Mouse (Mus musculus): Measurements from ENCODE around the gene Aoah. TPM values are rescaled to one million over a fixed set of nuclear protein-coding genes. Genes with fewer than 3 reads are reported as not detected.

Gene Aoah
- polyA plus RNA-seq, 1 experiment from 2014 or later: not detected

DNA sequence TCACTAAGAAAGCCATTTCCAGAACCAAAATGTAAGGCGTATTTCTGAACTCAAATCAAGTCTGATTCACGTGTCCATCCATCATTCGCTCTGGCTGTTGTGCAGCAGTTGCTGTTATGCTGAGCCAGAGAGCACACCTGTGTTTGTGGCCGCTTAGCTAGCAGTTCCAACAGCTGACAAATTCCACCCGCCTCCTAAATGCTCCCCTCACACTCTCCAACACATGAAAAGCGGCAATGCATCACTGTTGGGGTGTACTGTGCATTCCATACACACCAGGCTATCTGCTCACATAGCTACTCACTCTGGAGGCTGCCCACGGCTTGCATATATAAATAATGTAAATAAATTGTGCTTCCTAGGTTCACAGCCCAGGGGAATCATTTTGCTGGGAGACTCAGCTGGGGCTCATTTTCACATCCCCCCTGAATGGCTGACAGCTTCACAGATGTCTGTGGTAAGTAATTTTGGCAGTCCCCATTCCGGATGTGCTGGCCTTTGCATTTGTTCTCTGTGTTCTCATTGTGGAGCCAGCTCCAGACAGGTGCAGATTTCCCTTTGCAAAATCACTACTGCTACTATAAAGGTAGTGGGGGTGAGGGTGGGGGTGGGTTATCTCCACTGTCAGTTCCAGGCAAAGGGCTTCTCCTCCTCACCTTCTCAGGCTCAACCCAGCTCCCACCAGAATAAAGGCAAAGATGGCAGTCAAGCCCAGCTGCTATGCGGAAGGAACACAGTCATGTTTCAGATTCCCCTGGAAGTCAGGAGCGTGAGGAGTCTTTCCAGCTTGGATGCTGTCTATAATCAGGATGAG lies 123.0 kb downstream of the Aoah start:
- ChIA-PET CTCF (interaction anchor here (1.3 kb wide), 1 partner anchor 620 kb away, joined by 3 read pairs; no protein-coding TSS in a partner anchor), POLR2A (no interaction called here)
- DNase-seq (ENCODE audit: low read depth, low spot score) (no peak), ATAC-seq (no peak)
- in situ Hi-C loops (cut with MboI; ENCODE audit: low pct_unique_long_range_greater_than_20kb): no loop called here
- no peak for TF ChIP-seq CTCF (IDR thresholded peaks at IDR 0.05)
- H3K27me3 ChIP-seq: no peaks in the 10 kb centered on the region

DNA sequence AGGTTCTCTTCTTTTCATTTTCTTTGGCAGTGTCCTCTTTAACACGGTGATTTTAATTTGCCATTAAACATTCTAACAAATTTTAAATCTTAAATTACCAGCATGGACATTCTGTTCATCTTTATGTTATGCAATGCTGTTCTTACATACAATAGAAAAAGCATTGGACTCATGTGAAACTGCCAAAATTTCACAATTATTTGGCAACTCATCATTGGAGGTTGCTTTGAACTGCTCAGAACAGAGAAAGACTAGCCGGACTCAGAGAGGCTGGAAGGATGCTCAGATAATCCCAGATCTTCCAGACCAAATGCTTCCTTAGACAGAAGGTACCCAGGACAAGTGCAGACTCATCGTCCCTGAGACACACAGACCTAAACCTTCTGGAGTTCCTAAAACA lies 126.5 kb downstream of the Aoah start:
- ChIA-PET CTCF (no interaction called here), POLR2A (no interaction called here)
- no peak for ATAC-seq
- DNase-seq (ENCODE audit: low read depth, low spot score): no peak
- H3K27me3 ChIP-seq: no peaks in the 10 kb centered on the region
- no peak for TF ChIP-seq CTCF (IDR thresholded peaks at IDR 0.05)
- in situ Hi-C loops (cut with MboI; ENCODE audit: low pct_unique_long_range_greater_than_20kb): no loop called here

DNA sequence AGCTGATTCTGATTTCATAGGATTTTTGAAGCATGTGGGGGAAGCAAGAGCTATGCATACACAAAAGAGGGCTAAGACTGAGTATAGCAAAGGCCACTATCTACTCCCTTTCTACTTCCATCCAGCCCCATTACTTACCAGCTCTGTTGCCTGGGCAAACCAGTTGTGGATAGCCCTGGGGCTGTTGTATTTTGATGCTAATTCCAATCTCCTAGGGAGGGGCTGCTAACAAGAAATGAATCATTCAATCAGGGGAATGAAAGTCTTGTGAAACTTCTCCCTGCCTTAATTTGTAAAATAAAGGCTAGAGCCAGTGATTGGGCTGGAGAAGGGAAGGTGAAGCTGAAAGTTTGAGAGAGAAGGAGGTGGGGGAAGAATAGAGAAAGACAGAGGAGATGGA lies 142.1 kb downstream of the Aoah start:
- ChIA-PET CTCF (no interaction called here), POLR2A (no interaction called here)
- no peak for ATAC-seq
- in situ Hi-C loops (cut with MboI; ENCODE audit: low pct_unique_long_range_greater_than_20kb): loop anchor here (10.0 kb wide), 1 partner anchor 621 kb away; no protein-coding TSS in a partner anchor
- no peak for DNase-seq (ENCODE audit: low read depth, low spot score)
- H3K27me3 ChIP-seq: no peaks in the 10 kb centered on the region
- no peak for TF ChIP-seq CTCF (IDR thresholded peaks at IDR 0.05)

DNA sequence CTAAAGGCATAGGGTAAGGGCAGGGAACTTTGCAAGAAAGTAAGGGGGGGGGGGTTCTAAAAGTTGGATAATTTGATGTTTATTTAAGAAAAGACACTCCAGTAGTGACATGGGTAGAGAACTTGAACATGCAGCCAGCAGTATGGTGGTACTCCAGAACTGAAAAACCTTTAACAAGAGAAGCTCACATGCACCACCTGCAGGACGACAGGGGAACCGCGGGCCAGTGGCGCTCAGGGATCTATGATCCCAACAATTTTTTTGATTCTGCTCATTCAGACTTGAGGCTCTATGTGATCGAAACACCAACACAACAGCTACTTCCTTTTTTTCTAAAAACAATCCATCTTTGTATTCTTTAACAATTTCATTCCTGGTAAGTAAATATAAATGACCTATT lies 143.5 kb downstream of the Aoah start:
- H3K27me3 ChIP-seq: no peaks in the 10 kb centered on the region
- DNase-seq (ENCODE audit: low read depth, low spot score) (no peak), ATAC-seq (no peak)
- CTCF ChIA-PET: no interaction called here
- in situ Hi-C loops (cut with MboI; ENCODE audit: low pct_unique_long_range_greater_than_20kb): loop anchor here (10.0 kb wide), 1 partner anchor 623 kb away; no protein-coding TSS in a partner anchor
- TF ChIP-seq CTCF (IDR thresholded peaks at IDR 0.05): peak; percentile 64
- POLR2A ChIA-PET: no interaction called here

DNA sequence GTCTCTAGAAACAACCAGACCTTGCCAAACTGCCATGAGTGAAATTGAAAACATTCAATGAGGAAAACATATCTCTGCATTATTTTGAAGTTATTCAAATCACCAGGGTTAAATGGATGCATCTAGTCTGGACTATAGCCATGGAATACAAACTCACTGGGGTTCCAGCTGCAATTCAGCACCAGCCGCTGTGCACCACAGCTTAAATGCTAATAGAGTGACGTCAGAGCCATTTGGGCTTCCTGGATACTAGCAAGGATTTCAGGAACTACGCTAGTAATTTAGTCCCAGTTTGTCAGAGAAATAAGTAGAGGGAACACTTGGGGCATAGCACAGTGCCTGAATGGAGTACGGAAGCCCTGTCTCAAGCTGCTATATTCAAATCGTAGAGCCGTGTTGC lies 145.2 kb downstream of the Aoah start:
- ChIA-PET POLR2A (no interaction called here), CTCF (no interaction called here)
- no peak for TF ChIP-seq CTCF (IDR thresholded peaks at IDR 0.05)
- ATAC-seq (no peak), DNase-seq (ENCODE audit: low read depth, low spot score) (no peak)
- in situ Hi-C loops (cut with MboI; ENCODE audit: low pct_unique_long_range_greater_than_20kb): loop anchor here (10.0 kb wide), 1 partner anchor 624 kb away; no protein-coding TSS in a partner anchor
- H3K27me3 ChIP-seq: no peaks in the 10 kb centered on the region

DNA sequence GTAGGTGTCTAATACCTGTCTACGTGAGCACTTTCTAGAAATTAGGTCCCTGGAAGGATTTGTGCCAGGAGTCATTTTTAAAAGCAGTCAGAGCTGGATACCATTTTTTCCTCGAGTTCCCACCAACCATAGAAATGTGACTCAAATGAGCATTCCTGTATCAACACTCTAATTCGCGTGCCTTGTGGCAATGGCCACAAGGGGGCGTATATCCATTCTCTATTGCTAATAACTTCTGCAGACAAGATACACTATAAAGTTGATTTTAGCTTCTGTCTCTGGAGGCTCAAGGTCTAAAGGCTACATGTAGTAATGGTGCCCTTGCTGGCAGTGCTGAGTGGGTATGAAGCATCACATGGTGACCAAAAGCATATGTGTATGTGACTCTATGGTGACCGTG lies 146.5 kb downstream of the Aoah start:
- DNase-seq (ENCODE audit: low read depth, low spot score) (no peak), ATAC-seq (no peak)
- H3K27me3 ChIP-seq: no peaks in the 10 kb centered on the region
- peak; percentile 38 for TF ChIP-seq CTCF (IDR thresholded peaks at IDR 0.05)
- in situ Hi-C loops (cut with MboI; ENCODE audit: low pct_unique_long_range_greater_than_20kb): no loop called here
- POLR2A ChIA-PET: no interaction called here
- CTCF ChIA-PET: interaction anchor here (0.9 kb wide), 1 partner anchor 26 kb away, joined by 3 read pairs; no protein-coding TSS in a partner anchor

DNA sequence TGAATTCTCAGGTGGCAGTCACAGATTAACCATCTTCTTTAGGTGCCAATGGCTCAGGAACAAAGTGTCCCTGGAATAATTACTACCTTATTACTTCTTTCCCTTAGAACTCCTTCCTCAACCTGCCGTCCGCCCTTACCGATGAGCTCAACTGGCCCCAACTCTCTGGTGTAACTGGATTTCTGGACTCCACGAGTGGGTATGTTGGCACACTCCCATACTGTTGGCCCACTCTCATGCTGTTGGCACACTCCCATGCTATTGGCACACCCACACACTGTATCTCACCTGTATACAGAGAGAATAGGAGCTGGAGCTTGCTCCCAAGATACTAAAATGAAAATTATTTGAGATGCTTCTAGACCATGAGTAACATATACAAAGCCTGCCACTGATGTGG lies 147.8 kb downstream of the Aoah start:
- ATAC-seq (no peak), DNase-seq (ENCODE audit: low read depth, low spot score) (no peak)
- ChIA-PET CTCF (no interaction called here), POLR2A (no interaction called here)
- no peaks in the 10 kb centered on the region for H3K27me3 ChIP-seq
- in situ Hi-C loops (cut with MboI; ENCODE audit: low pct_unique_long_range_greater_than_20kb): no loop called here
- TF ChIP-seq CTCF (IDR thresholded peaks at IDR 0.05): no peak

DNA sequence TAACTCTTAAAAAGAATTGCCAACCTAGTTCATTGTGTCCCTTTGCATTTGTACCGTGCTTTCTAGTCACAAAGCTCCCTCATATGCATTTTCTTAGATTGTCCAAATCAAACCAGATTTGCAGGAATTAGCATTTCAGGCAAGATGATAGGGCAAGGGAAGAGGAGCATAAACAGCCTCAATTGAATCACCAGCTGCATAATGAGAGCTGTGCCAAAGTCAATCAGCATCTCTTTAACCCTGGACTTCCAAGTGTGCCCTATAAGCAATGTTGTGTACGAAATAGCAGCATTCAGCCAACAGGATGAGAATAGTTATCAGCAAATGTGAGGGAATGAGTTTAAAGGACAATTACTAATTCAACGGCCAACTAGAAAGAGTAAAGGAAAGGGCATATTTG lies 169.2 kb downstream of the Aoah start:
- ATAC-seq: no peak
- in situ Hi-C loops (cut with MboI; ENCODE audit: low pct_unique_long_range_greater_than_20kb): no loop called here
- ChIA-PET CTCF (no interaction called here), POLR2A (no interaction called here)
- H3K27me3 ChIP-seq: no peaks in the 10 kb centered on the region
- TF ChIP-seq CTCF (IDR thresholded peaks at IDR 0.05): no peak
- DNase-seq (ENCODE audit: low read depth, low spot score): no peak

DNA sequence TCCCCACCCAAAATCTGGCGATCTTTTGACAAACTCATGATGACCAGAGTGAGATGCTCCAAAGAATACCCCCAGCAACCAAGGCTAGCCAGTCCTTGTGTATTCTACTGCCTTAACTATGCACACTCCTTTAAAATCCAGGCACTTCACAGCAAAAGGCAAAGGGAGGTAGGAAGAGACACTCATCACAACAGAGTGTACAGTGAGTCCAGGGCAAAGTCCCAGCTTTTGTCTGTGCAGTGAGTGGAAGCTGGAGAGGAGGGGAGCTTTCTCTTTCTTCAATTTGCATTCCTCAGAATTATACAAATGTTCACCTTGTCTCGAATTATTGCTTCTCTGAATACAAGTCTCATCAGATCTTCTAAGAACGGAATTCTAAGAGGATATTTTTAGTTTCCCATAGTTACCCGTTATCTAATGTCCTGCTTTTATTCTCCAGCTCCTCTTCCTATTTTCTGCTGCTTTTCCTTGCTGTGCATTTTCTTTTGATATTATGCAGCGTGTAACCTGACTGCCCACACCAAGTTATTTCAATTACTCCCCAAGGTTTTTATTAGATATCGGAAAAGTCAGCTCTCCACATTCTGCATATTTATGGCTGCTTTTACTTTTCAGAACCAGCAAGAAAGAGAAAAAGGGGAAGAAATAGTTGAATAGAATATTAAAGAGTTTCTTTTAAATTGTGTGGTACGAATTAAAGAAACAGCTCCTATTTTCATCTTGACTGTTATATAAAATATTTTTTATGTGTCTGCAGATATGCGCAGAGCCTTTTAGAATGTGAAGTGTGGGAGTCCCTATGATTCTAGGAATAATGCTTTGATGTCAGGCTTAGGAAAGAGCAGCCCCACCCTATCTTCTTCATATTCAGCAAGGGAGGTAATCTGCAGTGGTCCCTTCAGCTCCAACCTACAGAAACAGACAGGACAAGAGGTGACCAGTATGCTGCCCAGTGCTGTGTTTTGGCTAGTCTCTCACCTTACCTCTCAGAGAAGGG lies 187.6 kb downstream of the Aoah start:
- no peak for DNase-seq (ENCODE audit: low read depth, low spot score)
- no peak for TF ChIP-seq CTCF (IDR thresholded peaks at IDR 0.05)
- ChIA-PET CTCF (no interaction called here), POLR2A (no interaction called here)
- no peaks in the 10 kb centered on the region for H3K27me3 ChIP-seq
- in situ Hi-C loops (cut with MboI; ENCODE audit: low pct_unique_long_range_greater_than_20kb): no loop called here
- no peak for ATAC-seq

DNA sequence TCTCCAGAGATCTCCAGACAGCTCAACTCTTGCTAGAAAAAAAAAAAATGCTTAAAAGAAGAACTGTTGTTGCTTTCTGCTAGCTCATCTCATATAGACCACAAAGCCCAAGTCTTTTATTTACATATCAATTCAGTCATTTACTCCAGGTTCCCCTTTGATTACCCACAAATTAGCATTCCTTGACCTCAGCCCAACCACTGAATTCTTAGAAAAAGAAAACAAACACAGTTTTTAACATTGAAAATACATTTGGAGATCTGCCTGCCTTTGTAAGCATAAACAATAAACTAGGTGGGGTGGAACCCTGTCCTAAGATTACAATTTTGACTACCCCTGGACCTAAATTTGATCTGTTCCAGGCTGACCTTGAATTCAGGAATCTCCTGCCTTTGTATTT lies 191.6 kb downstream of the Aoah start:
- ChIA-PET CTCF (no interaction called here), POLR2A (no interaction called here)
- in situ Hi-C loops (cut with MboI; ENCODE audit: low pct_unique_long_range_greater_than_20kb): no loop called here
- DNase-seq (ENCODE audit: low read depth, low spot score) (no peak), ATAC-seq (no peak)
- no peak for TF ChIP-seq CTCF (IDR thresholded peaks at IDR 0.05)
- no peaks in the 10 kb centered on the region for H3K27me3 ChIP-seq

DNA sequence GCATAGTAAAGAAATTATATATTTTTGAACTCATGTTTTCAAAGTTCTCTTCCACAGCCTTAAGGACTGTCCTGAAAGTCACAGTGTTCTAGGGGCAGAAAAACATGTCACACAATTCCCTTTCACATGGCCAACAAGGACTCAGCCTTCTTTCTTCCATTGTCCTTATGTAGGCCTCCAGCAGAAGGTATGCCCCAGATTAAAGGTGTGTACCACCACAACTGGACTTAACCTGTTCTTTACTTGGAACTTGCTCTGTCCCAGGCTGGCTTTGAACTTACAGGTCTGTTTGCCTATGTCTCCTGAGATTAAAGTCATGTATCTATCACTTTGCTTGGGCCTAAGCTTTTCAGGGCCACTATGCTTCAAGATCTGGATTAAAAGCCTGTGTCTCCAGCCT lies 192.0 kb downstream of the Aoah start:
- in situ Hi-C loops (cut with MboI; ENCODE audit: low pct_unique_long_range_greater_than_20kb): no loop called here
- H3K27me3 ChIP-seq: no peaks in the 10 kb centered on the region
- TF ChIP-seq CTCF (IDR thresholded peaks at IDR 0.05): no peak
- ChIA-PET POLR2A (no interaction called here), CTCF (no interaction called here)
- ATAC-seq (no peak), DNase-seq (ENCODE audit: low read depth, low spot score) (no peak)
